Mouse (Mus musculus) hindbrain, embryonic 16.5 days (tissue): Measurements from ENCODE around the gene Ano10. TPM values are rescaled to one million over a fixed set of nuclear protein-coding genes. Genes with fewer than 3 reads are reported as not detected.
A peak's percentile ranks its signal among the peaks of the same experiment; 100 is the strongest.

Experiments
- ATAC-seq: fragments of 200-750 bp; cut with Nextera tagmentation; 2 replicates; pipeline ENCODE4 v1.8.0; 2017; ENCODE audit warnings: moderate TSS enrichment, moderate library complexity
- H3K27ac ChIP-seq: fragments of 300-500 bp; sonication (generic); 2 replicates; pipeline ENCODE4 v1.5.1; 2014; ENCODE audit warnings: low read depth, mild to moderate bottlenecking, control low read depth, low read length, moderate library complexity
- H3K27me3 ChIP-seq: fragments of 300-500 bp; sonication (generic); replicated peaks from 2 replicates; pipeline ENCODE4 v1.6.1; 2014; ENCODE audit warnings: low read length; ENCODE audit not compliant: control insufficient read depth, insufficient read depth
- H3K36me3 ChIP-seq: fragments of 300-500 bp; sonication (generic); 2 replicates; pipeline ENCODE4 v1.6.1; 2014; ENCODE audit warnings: mild to moderate bottlenecking, low read length, moderate library complexity, mixed read lengths; ENCODE audit not compliant: control insufficient read depth, insufficient read depth
- H3K4me1 ChIP-seq: fragments of 300-500 bp; sonication (generic); 2 replicates; pipeline ENCODE4 v1.6.1; 2014; ENCODE audit warnings: low read depth, low read length; ENCODE audit not compliant: control insufficient read depth, insufficient read depth
- H3K4me2 ChIP-seq: fragments of 300-500 bp; sonication (generic); 2 replicates; pipeline ENCODE4 v1.6.1; 2014; ENCODE audit warnings: mild to moderate bottlenecking, low read length, control low read depth, moderate library complexity
- H3K4me3 ChIP-seq: fragments of 300-500 bp; sonication (generic); 2 replicates; pipeline ENCODE4 v1.5.1; 2014; ENCODE audit warnings: mild to moderate bottlenecking, low read length, control low read depth, moderate library complexity
- H3K9ac ChIP-seq: fragments of 300-500 bp; sonication (generic); 2 replicates; pipeline ENCODE4 v1.6.1; 2014; ENCODE audit warnings: low read depth, mild to moderate bottlenecking, control low read depth, low read length, moderate library complexity
- H3K9me3 ChIP-seq: fragments of 300-500 bp; sonication (generic); 2 replicates; pipeline ENCODE4 v1.6.1; 2014; ENCODE audit warnings: mild to moderate bottlenecking, low read length, moderate library complexity; ENCODE audit not compliant: control insufficient read depth
- WGBS: fragments of 180-500 bp; shearing (Covaris S2); extraction: QIAGEN DNeasy Blood & Tissue Kit; methylation state at CpG from one replicate; pipeline ENCODE4 v1.1.7; 2014; 5-methylcytosine and 5-hydroxymethylcytosine counted together
- polyA plus RNA-seq: library from polyadenylated mRNA; unstranded; fragments of >200 nt; fragmentation: Nextera tagmentation; extraction: Ambion mirVana; gene quantifications from 2 replicates; pipeline ENCODE4 v1.2.1, GENCODE M21; 2015

Ano10 gene
- polyA plus RNA-seq, 1 experiment from 2014 or later = 41.8 TPM

DNA sequence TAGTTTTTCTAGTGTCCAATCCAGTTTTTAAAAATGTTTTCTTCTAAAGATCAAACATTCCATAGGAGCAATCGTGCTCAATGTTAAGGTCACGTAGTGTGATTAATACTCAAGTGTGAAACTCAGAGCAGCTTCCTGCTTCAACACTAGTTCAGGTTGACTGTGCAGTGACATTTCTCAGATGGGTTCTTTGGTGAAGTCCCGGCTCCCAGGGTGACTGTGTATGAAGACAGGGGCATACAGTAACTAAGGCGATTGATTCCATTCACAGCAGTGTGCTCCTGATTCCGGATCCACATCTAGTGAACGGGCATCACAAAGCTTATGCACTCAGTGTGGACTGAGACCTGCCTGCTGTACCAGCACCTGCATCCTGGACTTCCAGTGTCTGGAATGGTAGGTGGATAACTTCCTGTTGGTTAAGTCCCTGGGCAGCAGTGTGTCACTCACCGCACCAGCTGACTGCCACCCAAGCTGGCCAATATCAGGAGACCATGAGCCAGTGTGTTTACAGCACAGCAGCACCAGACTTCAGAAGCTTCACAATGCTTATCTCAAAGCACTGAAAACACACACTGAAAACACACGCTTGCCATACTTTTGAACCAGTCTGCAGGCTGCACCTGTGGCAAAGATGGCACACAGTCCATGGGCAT is 60.8 kb downstream of the Ano10 start:
- no peak overlapping the region for H3K4me2 ChIP-seq
- H3K27me3 ChIP-seq = no peaks in the 10 kb centered on the region
- H3K9me3 ChIP-seq = no peaks in the 10 kb centered on the region
- H3K27ac ChIP-seq = no peak overlapping the region
- no peak overlapping the region for H3K4me3 ChIP-seq
- H3K36me3 ChIP-seq = no peaks in the 10 kb centered on the region
- 92% methylated on average over 8 of the region's 8 CpGs for WGBS
- ATAC-seq = no peak
- no peaks in the 10 kb centered on the region for H3K4me1 ChIP-seq
- no peak overlapping the region for H3K9ac ChIP-seq

DNA sequence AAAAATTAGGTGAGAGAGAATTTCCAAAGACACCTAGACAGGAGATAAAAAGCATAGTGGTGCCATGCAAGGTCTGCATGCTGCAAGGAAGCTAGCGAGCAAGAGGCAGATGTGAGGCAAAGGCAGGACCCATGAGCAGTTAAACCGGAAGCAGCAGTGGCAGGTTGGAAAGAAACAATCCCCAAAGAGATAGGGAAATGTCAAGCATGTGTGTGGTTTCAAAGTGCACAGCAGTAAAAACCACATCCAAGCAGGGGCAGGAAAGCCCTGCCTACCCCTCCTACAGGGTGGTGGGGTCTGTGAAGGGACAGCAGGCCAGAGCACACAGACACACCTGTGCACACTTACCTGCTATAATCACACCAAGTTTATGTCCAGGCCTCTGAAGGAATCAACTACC is 61.3 kb downstream of the Ano10 start:
- Histone ChIP-seq H3K27ac (no peak overlapping the region), H3K9me3 (no peaks in the 10 kb centered on the region), H3K9ac (no peak overlapping the region), H3K4me2 (no peak overlapping the region), H3K4me1 (no peaks in the 10 kb centered on the region), H3K4me3 (no peak overlapping the region), H3K36me3 (no peaks in the 10 kb centered on the region), H3K27me3 (no peaks in the 10 kb centered on the region)
- WGBS = 84% methylated on average over 2 of the region's 2 CpGs
- ATAC-seq = no peak

DNA sequence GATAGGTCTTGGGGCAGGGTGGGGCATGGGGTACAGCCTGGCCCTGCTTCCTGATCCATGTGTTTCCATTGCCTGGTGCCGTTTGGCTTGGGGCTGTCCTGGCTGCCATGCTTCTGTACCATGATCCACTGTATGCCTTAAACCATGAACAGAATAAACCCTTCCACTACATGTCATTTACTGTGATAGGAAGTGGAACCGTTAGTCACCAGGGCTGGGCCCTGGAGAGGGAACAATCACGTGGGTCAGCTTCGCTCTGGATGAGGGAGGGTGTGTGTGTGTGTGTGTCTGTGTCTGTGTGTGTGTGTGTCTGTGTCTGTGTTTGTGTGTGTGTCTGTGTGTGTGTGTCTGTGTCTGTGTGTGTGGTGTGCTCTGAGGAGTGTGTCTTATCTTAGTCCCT is 63.5 kb downstream of the Ano10 start:
- Histone ChIP-seq H3K27me3 (no peaks in the 10 kb centered on the region), H3K27ac (no peak overlapping the region), H3K9me3 (no peaks in the 10 kb centered on the region), H3K4me2 (no peak overlapping the region), H3K4me1 (no peaks in the 10 kb centered on the region; the same call in none of the 2 replicates), H3K36me3 (no peaks in the 10 kb centered on the region), H3K4me3 (no peak overlapping the region), H3K9ac (no peak overlapping the region)
- ATAC-seq = no peak
- WGBS = 78% methylated on average over 4 of the region's 4 CpGs

DNA sequence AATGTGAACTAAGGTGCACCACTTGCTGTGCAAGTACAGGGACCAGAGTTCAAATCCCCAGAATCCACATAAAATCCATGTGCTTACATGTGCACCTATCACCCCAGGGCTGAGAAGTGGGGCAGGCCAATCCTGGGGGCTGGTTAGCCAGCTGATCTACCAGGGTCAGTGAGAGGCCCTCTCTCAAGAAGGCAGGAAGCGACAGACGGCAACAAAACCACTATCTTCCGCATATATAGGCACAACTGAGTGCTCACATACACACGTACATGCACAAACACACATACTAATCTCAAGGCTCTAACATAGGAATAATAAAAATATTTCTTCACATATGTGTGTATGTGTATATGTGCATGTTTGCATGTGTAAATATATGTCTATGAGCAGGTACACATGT is 67.8 kb downstream of the Ano10 start:
- H3K9me3 ChIP-seq = no peaks in the 10 kb centered on the region
- H3K27ac ChIP-seq = no peak overlapping the region
- H3K4me1 ChIP-seq = no peaks in the 10 kb centered on the region; the same call in none of the 2 replicates
- no peak overlapping the region for H3K4me2 ChIP-seq
- ATAC-seq = no peak
- no peak overlapping the region for H3K4me3 ChIP-seq
- H3K9ac ChIP-seq = no peak overlapping the region
- no peaks in the 10 kb centered on the region for H3K36me3 ChIP-seq
- H3K27me3 ChIP-seq = no peaks in the 10 kb centered on the region
- WGBS = 93% methylated on average over 4 of the region's 4 CpGs

DNA sequence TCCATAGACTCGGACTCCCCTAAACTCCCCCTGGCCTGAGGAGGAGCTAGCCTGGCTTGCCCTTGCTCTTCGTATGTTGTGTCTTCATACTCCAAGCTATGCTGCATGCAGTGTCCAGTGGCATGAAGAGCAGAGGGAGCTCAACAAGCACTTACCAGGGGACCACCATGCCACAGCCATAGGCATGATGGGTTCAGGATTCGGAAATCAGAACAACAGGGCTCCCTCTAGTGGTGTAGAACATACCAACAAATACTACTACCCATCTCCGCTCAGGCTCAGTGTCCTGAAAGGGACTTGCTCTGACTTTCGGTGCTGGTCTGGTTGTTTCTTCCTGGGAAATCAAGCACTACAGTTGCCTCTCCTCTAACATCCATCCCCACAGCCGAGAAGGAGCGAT is 68.9 kb downstream of the Ano10 start:
- WGBS = 46% methylated on average over 7 of the region's 7 CpGs
- Histone ChIP-seq H3K27ac (no peak overlapping the region), H3K4me2 (no peak overlapping the region), H3K4me1 (no peaks in the 10 kb centered on the region; the same call in none of the 2 replicates), H3K4me3 (no peak overlapping the region), H3K9me3 (no peaks in the 10 kb centered on the region), H3K36me3 (no peaks in the 10 kb centered on the region), H3K27me3 (no peaks in the 10 kb centered on the region), H3K9ac (no peak overlapping the region)
- ATAC-seq = peak; percentile 75

DNA sequence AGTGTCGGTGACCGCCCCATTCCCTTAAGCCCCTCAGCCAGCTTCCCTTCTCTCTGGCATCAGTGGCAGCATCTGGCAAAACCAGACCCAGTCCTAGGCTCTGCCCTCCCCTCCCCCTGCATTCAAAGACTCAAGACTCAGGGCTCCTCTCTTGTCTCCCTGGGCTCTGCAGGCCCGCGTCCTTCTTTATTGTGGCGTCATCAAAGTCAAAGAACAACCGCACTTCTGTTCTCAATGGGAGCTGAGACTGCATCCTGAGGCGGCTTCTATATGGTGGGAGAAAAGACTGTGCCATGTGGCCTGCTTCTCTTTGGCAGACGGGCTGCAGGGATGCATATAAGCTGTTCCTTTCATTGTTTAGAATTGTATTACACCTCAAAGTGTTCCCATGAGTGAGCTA is 71.2 kb downstream of the Ano10 start:
- no peaks in the 10 kb centered on the region for H3K9me3 ChIP-seq
- H3K27me3 ChIP-seq = no peaks in the 10 kb centered on the region
- no peaks in the 10 kb centered on the region for H3K36me3 ChIP-seq
- no peak overlapping the region for H3K4me3 ChIP-seq
- H3K9ac ChIP-seq = no peak overlapping the region
- peak; percentile 45; the same call in 1 of the 2 replicates for ATAC-seq
- WGBS = 23% methylated on average over 8 of the region's 8 CpGs
- H3K4me1 ChIP-seq = no peaks in the 10 kb centered on the region; the same call in none of the 2 replicates
- H3K4me2 ChIP-seq = no peak overlapping the region
- peak overlapping the region; percentile 26; the same call in 1 of the 2 replicates for H3K27ac ChIP-seq

DNA sequence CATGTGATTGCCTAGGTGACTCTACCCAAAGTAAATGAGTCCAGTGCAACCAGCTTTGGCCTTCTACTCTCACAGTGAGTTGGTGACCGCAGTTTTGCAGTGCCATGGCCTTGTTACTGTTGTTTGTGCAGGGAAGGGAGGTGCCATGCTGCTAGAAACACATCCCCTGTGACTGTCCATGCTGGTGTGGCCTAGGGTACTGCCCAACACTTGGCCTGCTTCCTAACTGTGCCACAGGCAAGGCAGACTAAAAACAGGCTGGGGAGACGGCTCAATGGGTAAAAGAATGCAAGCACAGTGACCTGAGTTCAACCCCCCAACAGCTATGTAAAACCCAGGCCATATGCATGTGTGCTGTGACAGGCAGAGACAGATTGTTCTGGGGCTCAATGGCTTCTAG is 74.3 kb downstream of the Ano10 start:
- no peak overlapping the region for H3K9ac ChIP-seq
- no peak overlapping the region for H3K27ac ChIP-seq
- H3K4me2 ChIP-seq = no peak overlapping the region
- 69% methylated on average over 2 of the region's 2 CpGs for WGBS
- no peaks in the 10 kb centered on the region for H3K9me3 ChIP-seq
- H3K36me3 ChIP-seq = no peaks in the 10 kb centered on the region
- no peaks in the 10 kb centered on the region for H3K27me3 ChIP-seq
- H3K4me1 ChIP-seq = no peaks in the 10 kb centered on the region
- ATAC-seq = no peak
- H3K4me3 ChIP-seq = no peak overlapping the region

DNA sequence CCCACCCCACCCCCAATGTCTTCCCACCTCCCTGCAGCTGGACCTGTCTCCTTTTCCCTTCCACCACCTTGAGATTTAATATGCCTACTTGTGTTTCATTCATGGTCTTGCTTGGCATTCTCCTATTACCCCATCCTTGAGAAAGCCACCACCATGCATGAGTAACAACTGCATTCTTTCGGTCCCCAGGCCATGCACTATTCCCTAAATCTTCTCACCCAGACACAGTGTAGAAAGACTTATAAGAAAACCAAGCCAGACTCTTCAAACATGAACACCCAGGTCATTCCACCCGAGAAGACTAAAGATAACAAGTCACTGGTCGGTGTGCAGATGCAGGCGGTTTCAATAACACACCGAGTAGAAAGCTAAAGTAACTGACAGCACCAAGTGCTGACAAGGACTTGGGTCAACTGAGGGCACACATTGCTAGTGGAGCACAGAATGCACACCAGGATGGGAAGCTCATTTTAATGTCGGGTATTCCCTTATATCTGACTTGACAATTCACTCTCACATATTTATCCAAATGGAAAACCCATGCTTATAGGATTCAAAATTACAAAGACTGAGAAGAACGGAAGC is 77.2 kb downstream of the Ano10 start:
- no peaks in the 10 kb centered on the region for H3K4me1 ChIP-seq
- no peak overlapping the region for H3K4me2 ChIP-seq
- H3K9me3 ChIP-seq = no peaks in the 10 kb centered on the region
- H3K9ac ChIP-seq = no peak overlapping the region
- 86% methylated on average over 7 of the region's 7 CpGs for WGBS
- ATAC-seq = no peak
- H3K4me3 ChIP-seq = no peak overlapping the region
- no peaks in the 10 kb centered on the region for H3K36me3 ChIP-seq
- H3K27ac ChIP-seq = no peak overlapping the region
- H3K27me3 ChIP-seq = no peaks in the 10 kb centered on the region

DNA sequence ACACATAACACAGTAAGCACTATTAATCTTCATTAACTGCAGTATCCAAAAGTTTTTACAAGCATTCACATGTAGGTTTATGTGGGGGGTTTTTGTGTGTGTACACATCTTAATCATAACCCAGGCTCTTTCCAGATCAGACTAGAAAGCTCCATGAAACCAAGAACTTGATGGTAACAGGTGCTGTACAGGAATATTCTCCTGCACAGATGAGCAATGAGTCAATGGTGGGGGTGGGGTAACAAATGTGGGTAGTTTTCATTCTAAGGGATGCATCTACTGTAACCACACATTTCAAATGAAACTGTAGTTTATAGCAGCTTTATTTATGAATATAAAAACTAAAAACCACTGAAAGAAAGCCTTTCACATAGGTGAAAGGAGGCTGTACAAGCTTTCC is 79.1 kb downstream of the Ano10 start:
- Histone ChIP-seq H3K4me3 (no peak overlapping the region), H3K4me2 (no peak overlapping the region), H3K9ac (no peak overlapping the region), H3K27me3 (no peaks in the 10 kb centered on the region), H3K4me1 (no peaks in the 10 kb centered on the region), H3K27ac (no peak overlapping the region), H3K9me3 (no peaks in the 10 kb centered on the region), H3K36me3 (no peaks in the 10 kb centered on the region)
- no peak for ATAC-seq
